Mouse (Mus musculus) limb, embryonic 15.5 days (tissue): ENCODE results near the gene Rad51b. TPM values are rescaled to one million over a fixed set of nuclear protein-coding genes. Genes with fewer than 3 reads are reported as not detected.

Source experiments
- ATAC-seq: fragments of 200-750 bp; cut with Nextera tagmentation; 2 replicates; pipeline ENCODE4 v1.8.0; 2017; ENCODE audit warnings: low read depth, moderate TSS enrichment; ENCODE audit not compliant: insufficient number of reproducible peaks, low FRiP score, low TSS enrichment
- H3K27ac ChIP-seq: fragments of 300-500 bp; sonication (generic); 2 replicates; pipeline ENCODE4 v1.5.1; 2015; ENCODE audit warnings: moderate library complexity, mild to moderate bottlenecking, inconsistent platforms
- H3K27me3 ChIP-seq: fragments of 300-500 bp; sonication (generic); 2 replicates; pipeline ENCODE4 v1.6.1; 2015; ENCODE audit warnings: inconsistent platforms
- H3K36me3 ChIP-seq: fragments of 300-500 bp; sonication (generic); 2 replicates; pipeline ENCODE4 v1.6.1; 2015; ENCODE audit warnings: inconsistent platforms
- H3K4me1 ChIP-seq: fragments of 300-500 bp; sonication (generic); 2 replicates; pipeline ENCODE4 v1.6.1; 2015; ENCODE audit warnings: inconsistent platforms
- H3K4me2 ChIP-seq: fragments of 300-500 bp; sonication (generic); 2 replicates; pipeline ENCODE4 v1.6.1; 2015; ENCODE audit warnings: mild to moderate bottlenecking, inconsistent platforms
- H3K4me3 ChIP-seq: fragments of 300-500 bp; sonication (generic); 2 replicates; pipeline ENCODE4 v1.5.1; 2015; ENCODE audit warnings: mild to moderate bottlenecking, inconsistent platforms
- H3K9ac ChIP-seq: fragments of 300-500 bp; sonication (generic); 2 replicates; pipeline ENCODE4 v1.6.1; 2015; ENCODE audit warnings: inconsistent platforms
- H3K9me3 ChIP-seq: fragments of 300-500 bp; sonication (generic); 2 replicates; pipeline ENCODE4 v1.6.1; 2016; ENCODE audit warnings: inconsistent platforms
- WGBS: fragments of 180-500 bp; shearing (Covaris S2); methylation state at CpG from one replicate; pipeline ENCODE4 v1.1.7; 2015; 5-methylcytosine and 5-hydroxymethylcytosine counted together
- polyA plus RNA-seq: library from polyadenylated mRNA; unstranded; fragments of >200 nt; fragmentation: Nextera tagmentation; extraction: Ambion mirVana; gene quantifications from 2 replicates; pipeline ENCODE4 v1.2.1, GENCODE M21; 2015

Rad51b gene
- polyA plus RNA-seq, 1 experiment from 2014 or later: 5.2 TPM

- 80% methylated on average over 8 of the region's 8 CpGs for WGBS
- Histone ChIP-seq H3K4me3 (no peak overlapping the region), H3K9me3 (no peaks in the 10 kb centered on the region), H3K36me3 (peaks cover 5% of the 10 kb centered on the region; the same call in 1 of the 2 replicates), H3K27ac (no peak overlapping the region), H3K4me1 (peaks cover 7% of the 10 kb centered on the region; the same call in 1 of the 2 replicates), H3K27me3 (no peaks in the 10 kb centered on the region), H3K9ac (no peak overlapping the region), H3K4me2 (no peak overlapping the region)
- no peak for ATAC-seq
These were observed 41.7 kb downstream of the Rad51b start for GRCm38 (mm10) chr12:79338791-79339190.

- 70% methylated on average over 6 of the region's 6 CpGs for WGBS
- Histone ChIP-seq H3K4me2 (no peak overlapping the region), H3K9me3 (no peaks in the 10 kb centered on the region), H3K9ac (no peak overlapping the region), H3K36me3 (no peaks in the 10 kb centered on the region), H3K4me3 (no peak overlapping the region), H3K27me3 (no peaks in the 10 kb centered on the region), H3K27ac (peak overlapping the region; percentile 19), H3K4me1 (peaks cover 7% of the 10 kb centered on the region; the same call in 1 of the 2 replicates)
- no peak for ATAC-seq
These were observed 43.4 kb downstream of the Rad51b start for GRCm38 (mm10) chr12:79340513-79340912.

GRCm38 (mm10) chr12:79341291-79341845 is 44.3 kb downstream of the Rad51b start:
- ATAC-seq: no peak
- WGBS: 43% methylated on average over 6 of the region's 6 CpGs

GRCm38 (mm10) chr12:79346198-79346733 is 49.2 kb downstream of the Rad51b start:
- Histone ChIP-seq H3K27me3 (no peaks in the 10 kb centered on the region), H3K4me1 (peaks cover 23% of the 10 kb centered on the region), H3K9me3 (no peaks in the 10 kb centered on the region), H3K36me3 (no peaks in the 10 kb centered on the region), H3K27ac (peak overlapping the region; percentile 76), H3K9ac (no peak overlapping the region), H3K4me2 (no peak overlapping the region), H3K4me3 (no peak overlapping the region)
- 29% methylated on average over 5 of the region's 5 CpGs for WGBS
- ATAC-seq: no peak

More at GRCm38 (mm10) chr12:79341291-79341845, 44.3 kb downstream of the Rad51b start:
- H3K4me1 ChIP-seq: peaks cover 13% of the 10 kb centered on the region; the same call in 1 of the 2 replicates
- H3K9ac ChIP-seq: no peak overlapping the region
- H3K27ac ChIP-seq: peak overlapping the region; percentile 50; the same call in 1 of the 2 replicates
- H3K4me3 ChIP-seq: no peak overlapping the region
- H3K36me3 ChIP-seq: no peaks in the 10 kb centered on the region
- no peak overlapping the region for H3K4me2 ChIP-seq
- no peaks in the 10 kb centered on the region for H3K27me3 ChIP-seq
- no peaks in the 10 kb centered on the region for H3K9me3 ChIP-seq

- Histone ChIP-seq H3K36me3 (no peaks in the 10 kb centered on the region), H3K4me3 (no peak overlapping the region), H3K27ac (peak overlapping the region; percentile 76; the same call in 1 of the 2 replicates), H3K9ac (no peak overlapping the region), H3K4me2 (no peak overlapping the region), H3K4me1 (peaks cover 25% of the 10 kb centered on the region), H3K27me3 (no peaks in the 10 kb centered on the region), H3K9me3 (no peaks in the 10 kb centered on the region)
- WGBS: 4% methylated on average over 6 of the region's 6 CpGs
- peak; percentile 61; the same call in 1 of the 2 replicates for ATAC-seq
These were observed 50.6 kb downstream of the Rad51b start for GRCm38 (mm10) chr12:79347643-79348042.

- Histone ChIP-seq H3K9ac (no peak overlapping the region), H3K4me3 (no peak overlapping the region), H3K4me2 (no peak overlapping the region), H3K36me3 (no peaks in the 10 kb centered on the region), H3K27ac (no peak overlapping the region), H3K27me3 (no peaks in the 10 kb centered on the region), H3K4me1 (peaks cover 38% of the 10 kb centered on the region), H3K9me3 (no peaks in the 10 kb centered on the region)
- WGBS: 91% methylated on average over 7 of the region's 7 CpGs
- ATAC-seq: no peak
These were observed 54.4 kb downstream of the Rad51b start for GRCm38 (mm10) chr12:79351461-79351860.

GRCm38 (mm10) chr12:79352086-79352741 is 55.1 kb downstream of the Rad51b start:
- Histone ChIP-seq H3K4me2 (no peak overlapping the region), H3K4me3 (no peak overlapping the region), H3K4me1 (peaks cover 31% of the 10 kb centered on the region), H3K36me3 (no peaks in the 10 kb centered on the region), H3K9ac (no peak overlapping the region), H3K9me3 (no peaks in the 10 kb centered on the region), H3K27ac (no peak overlapping the region; the same call in 1 of the 2 replicates), H3K27me3 (no peaks in the 10 kb centered on the region)
- 65% methylated on average over 3 of the region's 3 CpGs for WGBS
- no peak for ATAC-seq

- no peak overlapping the region for H3K9ac ChIP-seq
- H3K4me3 ChIP-seq: no peak overlapping the region
- 27% methylated on average over 3 of the region's 3 CpGs for WGBS
- ATAC-seq: no peak
- H3K9me3 ChIP-seq: no peaks in the 10 kb centered on the region
- no peak overlapping the region for H3K4me2 ChIP-seq
- peaks cover 25% of the 10 kb centered on the region for H3K4me1 ChIP-seq
- no peaks in the 10 kb centered on the region for H3K27me3 ChIP-seq
- no peaks in the 10 kb centered on the region for H3K36me3 ChIP-seq
- no peak overlapping the region for H3K27ac ChIP-seq
These were observed 55.6 kb downstream of the Rad51b start for GRCm38 (mm10) chr12:79352742-79353114.

GRCm38 (mm10) chr12:79353356-79353755 is 56.3 kb downstream of the Rad51b start:
- ATAC-seq: no peak
- Histone ChIP-seq H3K9me3 (no peaks in the 10 kb centered on the region), H3K36me3 (no peaks in the 10 kb centered on the region), H3K27me3 (no peaks in the 10 kb centered on the region), H3K4me2 (no peak overlapping the region), H3K4me1 (peaks cover 23% of the 10 kb centered on the region), H3K4me3 (no peak overlapping the region), H3K27ac (no peak overlapping the region), H3K9ac (no peak overlapping the region)
- 81% methylated on average over 5 of the region's 5 CpGs for WGBS

GRCm38 (mm10) chr12:79354621-79355020 is 57.5 kb downstream of the Rad51b start:
- no peak overlapping the region for H3K4me3 ChIP-seq
- no peak overlapping the region for H3K4me2 ChIP-seq
- 44% methylated on average over 7 of the region's 7 CpGs for WGBS
- peaks cover 23% of the 10 kb centered on the region for H3K4me1 ChIP-seq
- no peaks in the 10 kb centered on the region for H3K36me3 ChIP-seq
- H3K27me3 ChIP-seq: no peaks in the 10 kb centered on the region
- peak overlapping the region; percentile 79 for H3K27ac ChIP-seq
- H3K9me3 ChIP-seq: no peaks in the 10 kb centered on the region
- H3K9ac ChIP-seq: no peak overlapping the region
- peak; percentile 87 for ATAC-seq

GRCm38 (mm10) chr12:79356138-79356537 is 59.1 kb downstream of the Rad51b start:
- peaks cover 23% of the 10 kb centered on the region for H3K4me1 ChIP-seq
- no peak overlapping the region for H3K4me3 ChIP-seq
- H3K27ac ChIP-seq: no peak overlapping the region
- H3K36me3 ChIP-seq: no peaks in the 10 kb centered on the region
- 64% methylated on average over 4 of the region's 4 CpGs for WGBS
- no peak overlapping the region for H3K9ac ChIP-seq
- no peaks in the 10 kb centered on the region for H3K27me3 ChIP-seq
- no peaks in the 10 kb centered on the region for H3K9me3 ChIP-seq
- ATAC-seq: no peak
- no peak overlapping the region for H3K4me2 ChIP-seq

- Histone ChIP-seq H3K9ac (no peak overlapping the region), H3K27ac (no peak overlapping the region), H3K4me1 (peaks cover 19% of the 10 kb centered on the region), H3K4me3 (no peak overlapping the region), H3K36me3 (no peaks in the 10 kb centered on the region), H3K4me2 (no peak overlapping the region), H3K9me3 (no peaks in the 10 kb centered on the region), H3K27me3 (no peaks in the 10 kb centered on the region)
- 84% methylated on average over 5 of the region's 5 CpGs for WGBS
- no peak for ATAC-seq
These were observed 60.5 kb downstream of the Rad51b start for GRCm38 (mm10) chr12:79357631-79358030.
